Mouse (Mus musculus): ENCODE data around the gene Ap1s1. TPM values are rescaled to one million over a fixed set of nuclear protein-coding genes. Genes with fewer than 3 reads are reported as not detected.

The Ap1s1 gene
- total and polyA plus RNA-seq, 2 experiments from 2014 or later = 93.0 to 94.4 TPM

DNA sequence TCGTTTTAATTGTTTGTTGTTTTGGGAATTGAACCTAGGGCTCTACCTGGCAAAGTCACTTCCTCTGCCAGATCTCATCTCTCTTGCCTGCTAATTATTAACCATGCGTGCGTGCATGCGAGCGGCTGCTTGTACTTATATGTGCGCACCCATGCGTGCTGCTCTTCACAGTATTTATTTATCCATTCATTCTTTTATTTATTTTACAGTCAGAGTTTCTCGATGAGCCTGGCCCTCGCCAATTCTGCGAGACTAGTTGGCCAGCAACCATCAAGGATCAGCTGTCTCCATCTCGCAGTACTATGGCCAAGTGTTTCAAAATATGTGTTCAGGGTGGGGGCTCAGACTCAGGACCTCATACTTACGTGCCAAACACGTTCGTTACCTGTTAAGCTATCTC, 32.1 kb upstream of the Ap1s1 start:
- no peak for ATAC-seq (ENCODE audit: insufficient read depth, low read depth)
- DNase-seq (ENCODE audit: low spot score) = no peak
- peak overlapping the region; percentile 92 for H3K27ac ChIP-seq (ENCODE audit: low read depth)
- no peak overlapping the region for H3K9ac ChIP-seq (replicated peaks; ENCODE audit: low read depth, low read length)
- no peak overlapping the region for H3K4me2 ChIP-seq (ENCODE audit: low read depth, low read length)
- no peaks in the 10 kb centered on the region for H3K9me3 ChIP-seq (replicated peaks; ENCODE audit: control insufficient read depth, low read length)
- 82% methylated on average over 14 of the region's 14 CpGs for WGBS
- TF ChIP-seq EP300 (IDR thresholded peaks at IDR 0.05; ENCODE audit: low read depth) (no peak), CTCF (IDR thresholded peaks at IDR 0.05; ENCODE audit: low read depth) (no peak)
- H3K36me3 ChIP-seq (replicated peaks; ENCODE audit: control insufficient read depth, insufficient read depth, low read length) = no peaks in the 10 kb centered on the region
- peaks cover 43% of the 10 kb centered on the region for H3K4me1 ChIP-seq (ENCODE audit: control insufficient read depth, insufficient read depth)
- H3K27me3 ChIP-seq (ENCODE audit: control insufficient read depth, insufficient read depth, low read length) = no peaks in the 10 kb centered on the region
- no peak overlapping the region for H3K4me3 ChIP-seq (ENCODE audit: low read depth, low read length)

GRCm38 (mm10) chr5:137077187-137077586, 31.3 kb upstream of the Ap1s1 start:
- 73% methylated on average over 7 of the region's 7 CpGs for WGBS
- peaks cover 50% of the 10 kb centered on the region for H3K4me1 ChIP-seq (ENCODE audit: control insufficient read depth, insufficient read depth)
- H3K4me3 ChIP-seq (ENCODE audit: low read depth, low read length) = no peak overlapping the region
- no peak for TF ChIP-seq EP300 (IDR thresholded peaks at IDR 0.05; ENCODE audit: low read depth)
- no peak for TF ChIP-seq CTCF (IDR thresholded peaks at IDR 0.05; ENCODE audit: low read depth)
- ATAC-seq (ENCODE audit: insufficient read depth, low read depth) = no peak
- no peak overlapping the region for H3K4me2 ChIP-seq (ENCODE audit: low read depth, low read length)
- no peak for DNase-seq (ENCODE audit: low spot score)
- peak overlapping the region; percentile 92 for H3K27ac ChIP-seq (ENCODE audit: low read depth)
- no peaks in the 10 kb centered on the region for H3K27me3 ChIP-seq (ENCODE audit: control insufficient read depth, insufficient read depth, low read length)
- no peaks in the 10 kb centered on the region for H3K36me3 ChIP-seq (replicated peaks; ENCODE audit: control insufficient read depth, insufficient read depth, low read length)
- no peak overlapping the region for H3K9ac ChIP-seq (replicated peaks; ENCODE audit: low read depth, low read length)
- H3K9me3 ChIP-seq (replicated peaks; ENCODE audit: control insufficient read depth, low read length) = no peaks in the 10 kb centered on the region

- peak overlapping the region; percentile 24; the same call in 1 of the 2 replicates for H3K9ac ChIP-seq (replicated peaks; ENCODE audit: low read depth, low read length)
- no peaks in the 10 kb centered on the region for H3K36me3 ChIP-seq (replicated peaks; ENCODE audit: control insufficient read depth, insufficient read depth, low read length)
- no peaks in the 10 kb centered on the region for H3K27me3 ChIP-seq (ENCODE audit: control insufficient read depth, insufficient read depth, low read length)
- DNase-seq (ENCODE audit: low spot score) (peak; percentile 86), ATAC-seq (ENCODE audit: insufficient read depth, low read depth) (peak; percentile 64)
- H3K4me2 ChIP-seq (ENCODE audit: low read depth, low read length) = no peak overlapping the region
- no peak overlapping the region for H3K4me3 ChIP-seq (ENCODE audit: low read depth, low read length)
- peak overlapping the region; percentile 92 for H3K27ac ChIP-seq (ENCODE audit: low read depth)
- H3K9me3 ChIP-seq (replicated peaks; ENCODE audit: control insufficient read depth, low read length) = no peaks in the 10 kb centered on the region
- TF ChIP-seq CTCF (IDR thresholded peaks at IDR 0.05; ENCODE audit: low read depth) (no peak), EP300 (IDR thresholded peaks at IDR 0.05; ENCODE audit: low read depth) (no peak)
- WGBS = 9% methylated on average over 11 of the region's 12 CpGs
- H3K4me1 ChIP-seq (ENCODE audit: control insufficient read depth, insufficient read depth) = peaks cover 55% of the 10 kb centered on the region
Observed at GRCm38 (mm10) chr5:137076191-137076930, 30.4 kb upstream of the Ap1s1 start.

- no peak for ATAC-seq (ENCODE audit: insufficient read depth, low read depth)
- Histone ChIP-seq H3K9ac (replicated peaks; ENCODE audit: low read depth, low read length) (peak overlapping the region; percentile 24; the same call in 1 of the 2 replicates), H3K9me3 (replicated peaks; ENCODE audit: control insufficient read depth, low read length) (no peaks in the 10 kb centered on the region), H3K36me3 (replicated peaks; ENCODE audit: control insufficient read depth, insufficient read depth, low read length) (no peaks in the 10 kb centered on the region), H3K4me1 (ENCODE audit: control insufficient read depth, insufficient read depth) (peaks cover 55% of the 10 kb centered on the region), H3K4me2 (ENCODE audit: low read depth, low read length) (no peak overlapping the region), H3K27ac (ENCODE audit: low read depth) (peak overlapping the region; percentile 92), H3K4me3 (ENCODE audit: low read depth, low read length) (no peak overlapping the region), H3K27me3 (ENCODE audit: control insufficient read depth, insufficient read depth, low read length) (no peaks in the 10 kb centered on the region)
- DNase-seq (ENCODE audit: low spot score) = no peak
- 43% methylated on average over 6 of the region's 6 CpGs for WGBS
- no peak for TF ChIP-seq CTCF (IDR thresholded peaks at IDR 0.05; ENCODE audit: low read depth)
- TF ChIP-seq EP300 (IDR thresholded peaks at IDR 0.05; ENCODE audit: low read depth) = no peak
Observed at GRCm38 (mm10) chr5:137075726-137076125, 29.8 kb upstream of the Ap1s1 start.

- no peak overlapping the region for H3K4me3 ChIP-seq (ENCODE audit: low read depth, low read length)
Observed at GRCm38 (mm10) chr5:137074191-137074651, 28.3 kb upstream of the Ap1s1 start.

More at GRCm38 (mm10) chr5:137074191-137074651, 28.3 kb upstream of the Ap1s1 start:
- Histone ChIP-seq H3K4me1 (ENCODE audit: control insufficient read depth, insufficient read depth) (peaks cover 55% of the 10 kb centered on the region), H3K9ac (replicated peaks; ENCODE audit: low read depth, low read length) (no peak overlapping the region), H3K27ac (ENCODE audit: low read depth) (peak overlapping the region; percentile 56), H3K27me3 (ENCODE audit: control insufficient read depth, insufficient read depth, low read length) (no peaks in the 10 kb centered on the region), H3K36me3 (replicated peaks; ENCODE audit: control insufficient read depth, insufficient read depth, low read length) (no peaks in the 10 kb centered on the region), H3K9me3 (replicated peaks; ENCODE audit: control insufficient read depth, low read length) (no peaks in the 10 kb centered on the region), H3K4me2 (ENCODE audit: low read depth, low read length) (no peak overlapping the region)
- TF ChIP-seq CTCF (IDR thresholded peaks at IDR 0.05; ENCODE audit: low read depth) (no peak), EP300 (IDR thresholded peaks at IDR 0.05; ENCODE audit: low read depth) (no peak)
- 43% methylated on average over 6 of the region's 6 CpGs for WGBS
- no peak for ATAC-seq (ENCODE audit: insufficient read depth, low read depth)
- DNase-seq (ENCODE audit: low spot score) = peak; percentile 36
